Mouse (Mus musculus): ENCODE measurements around the gene Fam8a1. TPM values are rescaled to one million over a fixed set of nuclear protein-coding genes. Genes with fewer than 3 reads are reported as not detected.

The Fam8a1 gene
- polyA plus RNA-seq, 1 experiment from 2014 or later, result 22.7 TPM

GRCm38 (mm10) chr13:46644175-46644574 lies 25.1 kb upstream of the Fam8a1 start:
- 94% methylated on average over 6 of the region's 6 CpGs for WGBS

DNA sequence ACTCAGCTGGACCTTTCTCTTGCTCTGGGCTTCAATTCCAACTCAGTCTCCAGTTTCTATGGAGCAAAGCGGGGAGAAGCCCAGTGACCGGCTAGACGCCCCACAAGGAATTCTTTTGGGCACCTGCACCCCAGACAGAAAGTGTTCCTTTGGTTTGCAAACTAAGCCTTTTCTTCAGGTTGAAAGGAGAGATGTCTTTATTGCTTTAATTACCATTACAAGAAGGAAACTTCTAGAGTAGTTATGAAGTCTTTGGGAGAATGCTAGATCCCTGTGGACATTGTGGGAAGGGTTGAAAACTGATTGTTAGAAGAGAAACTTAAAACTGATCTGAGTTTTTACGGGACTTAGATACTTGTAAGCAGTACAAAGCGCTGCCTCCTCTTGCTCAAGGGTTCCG lies 23.8 kb upstream of the Fam8a1 start:
- no peak overlapping the region for H3K4me3 ChIP-seq (replicated peaks)
- H3K9me3 ChIP-seq, result peaks cover 5% of the 10 kb centered on the region
- H3K4me1 ChIP-seq (replicated peaks), result no peaks in the 10 kb centered on the region
- no peaks in the 10 kb centered on the region for H3K36me3 ChIP-seq
- WGBS, result 77% methylated on average over 6 of the region's 6 CpGs
- H3K27ac ChIP-seq, result no peak overlapping the region
- H3K9ac ChIP-seq (replicated peaks), result no peak overlapping the region
- no peak for ATAC-seq
- no peak overlapping the region for H3K4me2 ChIP-seq (replicated peaks)
- H3K27me3 ChIP-seq, result no peaks in the 10 kb centered on the region

More at GRCm38 (mm10) chr13:46644175-46644574, 25.1 kb upstream of the Fam8a1 start:
- H3K27me3 ChIP-seq, result no peaks in the 10 kb centered on the region
- H3K4me1 ChIP-seq (replicated peaks), result no peaks in the 10 kb centered on the region
- H3K27ac ChIP-seq, result no peak overlapping the region
- H3K9me3 ChIP-seq, result peaks cover 5% of the 10 kb centered on the region
- H3K9ac ChIP-seq (replicated peaks), result no peak overlapping the region
- no peak overlapping the region for H3K4me2 ChIP-seq (replicated peaks)
- no peaks in the 10 kb centered on the region for H3K36me3 ChIP-seq
- no peak for ATAC-seq
- no peak overlapping the region for H3K4me3 ChIP-seq (replicated peaks)

DNA sequence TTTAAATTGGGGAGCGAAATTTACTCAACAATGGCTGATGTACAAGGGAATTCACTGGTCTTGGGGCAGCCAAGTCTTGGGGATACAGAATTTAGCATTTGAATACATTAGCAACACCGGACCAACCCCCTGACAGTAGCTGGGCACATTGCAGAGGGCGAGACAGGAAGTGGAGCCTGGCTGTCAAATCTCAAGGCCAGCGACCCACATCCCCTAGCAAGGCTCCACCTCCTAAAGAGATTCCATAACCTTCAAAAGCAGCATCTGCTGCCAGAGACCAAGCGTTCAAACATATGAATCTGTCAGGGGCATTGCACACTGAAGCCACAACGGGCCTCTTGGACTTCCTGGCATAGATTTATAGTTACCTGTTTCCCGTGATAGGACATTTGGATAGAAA lies 17.5 kb upstream of the Fam8a1 start:
- WGBS, result 93% methylated on average over 7 of the region's 7 CpGs
- no peak overlapping the region for H3K27ac ChIP-seq
- no peak overlapping the region for H3K4me3 ChIP-seq (replicated peaks)
- ATAC-seq, result no peak
- H3K9ac ChIP-seq (replicated peaks), result no peak overlapping the region
- no peaks in the 10 kb centered on the region for H3K9me3 ChIP-seq
- no peaks in the 10 kb centered on the region for H3K27me3 ChIP-seq
- no peaks in the 10 kb centered on the region for H3K36me3 ChIP-seq
- H3K4me2 ChIP-seq (replicated peaks), result no peak overlapping the region
- no peaks in the 10 kb centered on the region for H3K4me1 ChIP-seq (replicated peaks)

- Histone ChIP-seq H3K4me1 (replicated peaks) (no peaks in the 10 kb centered on the region), H3K4me2 (replicated peaks) (no peak overlapping the region), H3K36me3 (no peaks in the 10 kb centered on the region), H3K27me3 (no peaks in the 10 kb centered on the region), H3K9me3 (no peaks in the 10 kb centered on the region), H3K27ac (no peak overlapping the region), H3K9ac (replicated peaks) (no peak overlapping the region), H3K4me3 (replicated peaks) (no peak overlapping the region)
- no peak for ATAC-seq
- 87% methylated on average over 7 of the region's 7 CpGs for WGBS
Observed at GRCm38 (mm10) chr13:46652671-46653070, 16.7 kb upstream of the Fam8a1 start.

GRCm38 (mm10) chr13:46653671-46654070 lies 15.7 kb upstream of the Fam8a1 start:
- Histone ChIP-seq H3K9me3 (no peaks in the 10 kb centered on the region), H3K4me1 (replicated peaks) (no peaks in the 10 kb centered on the region), H3K4me2 (replicated peaks) (no peak overlapping the region), H3K27ac (no peak overlapping the region), H3K9ac (replicated peaks) (no peak overlapping the region), H3K4me3 (replicated peaks) (no peak overlapping the region), H3K36me3 (no peaks in the 10 kb centered on the region), H3K27me3 (no peaks in the 10 kb centered on the region)
- no peak for ATAC-seq
- 71% methylated on average over 4 of the region's 4 CpGs for WGBS

GRCm38 (mm10) chr13:46654566-46654965 lies 14.8 kb upstream of the Fam8a1 start:
- Histone ChIP-seq H3K4me3 (replicated peaks) (no peak overlapping the region), H3K36me3 (no peaks in the 10 kb centered on the region), H3K4me1 (replicated peaks) (no peaks in the 10 kb centered on the region), H3K9ac (replicated peaks) (no peak overlapping the region), H3K27ac (no peak overlapping the region), H3K4me2 (replicated peaks) (no peak overlapping the region), H3K9me3 (no peaks in the 10 kb centered on the region), H3K27me3 (no peaks in the 10 kb centered on the region)
- ATAC-seq, result no peak
- WGBS, result 93% methylated on average over 5 of the region's 5 CpGs

DNA sequence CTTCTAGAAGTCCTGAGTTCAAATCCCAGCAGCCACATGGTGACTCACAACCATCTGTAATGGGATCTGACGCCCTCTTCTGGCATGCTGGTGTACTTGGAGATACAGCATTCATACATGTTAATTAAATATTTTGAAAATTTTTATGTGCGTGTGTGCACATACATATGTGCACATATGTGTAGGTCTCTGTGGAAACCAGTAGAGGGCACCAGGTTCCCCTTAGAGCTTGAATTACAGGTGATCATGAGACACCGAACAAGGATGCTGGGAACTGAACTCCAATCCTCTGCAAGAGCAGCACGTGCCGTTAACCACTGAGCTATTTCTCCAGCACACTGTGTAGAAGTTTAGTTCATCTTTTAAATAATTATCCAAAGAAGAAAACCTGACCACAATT lies 10.1 kb upstream of the Fam8a1 start:
- ATAC-seq, result no peak
- no peak overlapping the region for H3K27ac ChIP-seq
- H3K9me3 ChIP-seq, result no peaks in the 10 kb centered on the region
- no peak overlapping the region for H3K4me2 ChIP-seq (replicated peaks)
- H3K9ac ChIP-seq (replicated peaks), result no peak overlapping the region
- H3K36me3 ChIP-seq, result no peaks in the 10 kb centered on the region
- H3K27me3 ChIP-seq, result no peaks in the 10 kb centered on the region
- no peaks in the 10 kb centered on the region for H3K4me1 ChIP-seq (replicated peaks)
- no peak overlapping the region for H3K4me3 ChIP-seq (replicated peaks)
- 90% methylated on average over 5 of the region's 5 CpGs for WGBS

- 0 out of 2 replicates have a peak, but pooled peaks have one; percentile 40 for ATAC-seq
- H3K4me2 ChIP-seq (replicated peaks), result no peak overlapping the region
- no peaks in the 10 kb centered on the region; the same call in 1 of the 2 replicates for H3K27me3 ChIP-seq
- no peak overlapping the region for H3K27ac ChIP-seq
- no peaks in the 10 kb centered on the region for H3K36me3 ChIP-seq
- no peaks in the 10 kb centered on the region for H3K9me3 ChIP-seq
- H3K4me3 ChIP-seq (replicated peaks), result no peak overlapping the region
- H3K4me1 ChIP-seq (replicated peaks), result peaks cover 2% of the 10 kb centered on the region
- no peak overlapping the region for H3K9ac ChIP-seq (replicated peaks)
- 23% methylated on average over 4 of the region's 4 CpGs for WGBS
Observed at GRCm38 (mm10) chr13:46663461-46663964, 5.8 kb upstream of the Fam8a1 start.

GRCm38 (mm10) chr13:46669620-46670271 lies 424 bp downstream of the Fam8a1 start:
- Histone ChIP-seq H3K9me3 (no peaks in the 10 kb centered on the region), H3K4me2 (replicated peaks) (peak overlapping the region; percentile 84), H3K27me3 (no peaks in the 10 kb centered on the region; the same call in 1 of the 2 replicates), H3K4me3 (replicated peaks) (peak overlapping the region; percentile 91), H3K36me3 (peaks cover 30% of the 10 kb centered on the region), H3K27ac (peak overlapping the region; percentile 88), H3K9ac (replicated peaks) (peak overlapping the region; percentile 98), H3K4me1 (replicated peaks) (peaks cover 30% of the 10 kb centered on the region)
- under 1% methylated on average over 59 of the region's 96 CpGs for WGBS
- ATAC-seq, result peak; percentile 62

GRCm38 (mm10) chr13:46670514-46670913 lies 1.2 kb downstream of the Fam8a1 start:
- H3K36me3 ChIP-seq, result peaks cover 33% of the 10 kb centered on the region
- H3K27ac ChIP-seq, result no peak overlapping the region
- H3K9ac ChIP-seq (replicated peaks), result peak overlapping the region; percentile 98
- peak overlapping the region; percentile 84 for H3K4me2 ChIP-seq (replicated peaks)
- ATAC-seq, result no peak
- H3K9me3 ChIP-seq, result no peaks in the 10 kb centered on the region
- no peaks in the 10 kb centered on the region; the same call in 1 of the 2 replicates for H3K27me3 ChIP-seq
- peaks cover 30% of the 10 kb centered on the region for H3K4me1 ChIP-seq (replicated peaks)
- 67% methylated on average over 9 of the region's 9 CpGs for WGBS
- H3K4me3 ChIP-seq (replicated peaks), result peak overlapping the region; percentile 91

- Histone ChIP-seq H3K27ac (no peak overlapping the region), H3K36me3 (peaks cover 45% of the 10 kb centered on the region), H3K4me3 (replicated peaks) (no peak overlapping the region), H3K27me3 (no peaks in the 10 kb centered on the region), H3K4me2 (replicated peaks) (no peak overlapping the region), H3K9ac (replicated peaks) (no peak overlapping the region), H3K4me1 (replicated peaks) (peaks cover 24% of the 10 kb centered on the region), H3K9me3 (no peaks in the 10 kb centered on the region)
- 88% methylated on average over 2 of the region's 2 CpGs for WGBS
- ATAC-seq, result no peak
Observed at GRCm38 (mm10) chr13:46674601-46675000, 5.3 kb downstream of the Fam8a1 start.

DNA sequence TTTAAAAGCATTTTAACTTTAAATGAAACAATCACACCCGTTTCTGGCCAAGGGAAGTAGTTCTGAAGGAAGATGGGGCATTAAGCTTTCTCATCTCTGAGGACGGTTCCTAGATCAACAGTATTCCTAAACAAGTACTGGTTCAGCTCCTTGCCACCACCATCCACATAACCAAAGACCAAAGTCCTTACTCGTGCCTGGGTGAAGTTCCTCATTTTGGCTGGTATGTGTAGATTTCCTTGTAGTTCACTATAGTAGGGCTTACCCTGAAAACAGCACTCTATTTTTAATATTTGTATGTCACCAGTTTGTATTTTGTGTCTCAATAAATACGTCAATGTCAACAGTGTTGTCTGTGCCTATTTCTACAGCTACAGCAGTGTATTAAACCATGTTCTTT lies 8.4 kb downstream of the Fam8a1 start:
- Histone ChIP-seq H3K27me3 (no peaks in the 10 kb centered on the region), H3K9ac (replicated peaks) (no peak overlapping the region), H3K36me3 (peaks cover 45% of the 10 kb centered on the region), H3K4me2 (replicated peaks) (no peak overlapping the region), H3K4me3 (replicated peaks) (no peak overlapping the region), H3K4me1 (replicated peaks) (no peaks in the 10 kb centered on the region), H3K9me3 (no peaks in the 10 kb centered on the region), H3K27ac (no peak overlapping the region)
- 87% methylated on average over 4 of the region's 4 CpGs for WGBS
- no peak for ATAC-seq

DNA sequence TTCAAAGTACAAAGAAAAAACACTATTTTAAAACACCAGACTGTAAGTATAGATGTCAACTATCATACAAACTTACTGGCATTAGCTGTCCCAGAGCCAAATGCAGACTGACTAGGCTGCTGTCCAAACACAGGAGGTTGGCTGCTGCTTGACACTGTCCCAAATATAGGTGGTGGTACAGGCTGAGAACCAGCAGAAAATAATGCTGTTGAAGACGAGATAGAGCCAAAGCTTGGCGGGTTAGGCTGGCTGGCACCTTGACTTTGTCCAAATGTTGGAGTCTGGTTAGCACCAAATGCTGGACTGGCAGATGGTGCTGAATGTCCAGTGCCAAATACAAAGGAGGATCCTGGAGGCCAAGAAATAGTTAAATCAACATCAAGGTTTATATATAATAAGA lies 13.6 kb downstream of the Fam8a1 start:
- WGBS, result 84% methylated on average over 2 of the region's 2 CpGs
- no peak for ATAC-seq
- Histone ChIP-seq H3K4me3 (replicated peaks) (no peak overlapping the region), H3K9ac (replicated peaks) (no peak overlapping the region), H3K4me1 (replicated peaks) (no peaks in the 10 kb centered on the region), H3K4me2 (replicated peaks) (no peak overlapping the region), H3K27ac (no peak overlapping the region), H3K9me3 (no peaks in the 10 kb centered on the region), H3K27me3 (no peaks in the 10 kb centered on the region), H3K36me3 (peaks cover 54% of the 10 kb centered on the region)

Data from midbrain, embryonic 13.5 days (tissue).